Mouse (Mus musculus): ENCODE results near the gene Faap24. TPM values are rescaled to one million over a fixed set of nuclear protein-coding genes. Genes with fewer than 3 reads are reported as not detected.

Gene Faap24
- polyA plus RNA-seq, 1 experiment from 2014 or later: 24.2 TPM

Other genes starting within 250 kb of the Faap24 start
- 1.4 and 1.7 TPM in 2 replicates for gene Slc7a10, start 210.5 kb downstream of the Faap24 start, polyA plus RNA-seq (2016; fragmentation: Nextera tagmentation; extraction: Ambion mirVana)
- 23.2 and 24.6 TPM in 2 replicates for gene Lrp3, start 181.3 kb downstream of the Faap24 start, polyA plus RNA-seq (2016; fragmentation: Nextera tagmentation; extraction: Ambion mirVana)
- gene Gpatch1, start 78.4 kb downstream of the Faap24 start, polyA plus RNA-seq (2016; fragmentation: Nextera tagmentation; extraction: Ambion mirVana): 20.0 and 20.3 TPM in 2 replicates
- gene Rhpn2, start 62.7 kb downstream of the Faap24 start, polyA plus RNA-seq (2016; fragmentation: Nextera tagmentation; extraction: Ambion mirVana): 3.7 TPM in 2 replicates
- gene Cep89, start 199 bp upstream of the Faap24 start, polyA plus RNA-seq (2016; fragmentation: Nextera tagmentation; extraction: Ambion mirVana): 39.9 and 40.8 TPM in 2 replicates
- not detected in 2 replicates for gene Slc7a9, start 52.0 kb upstream of the Faap24 start, polyA plus RNA-seq (2016; fragmentation: Nextera tagmentation; extraction: Ambion mirVana)
- 0.29 and 0.53 TPM in 2 replicates for gene Tdrd12, start 140.9 kb upstream of the Faap24 start, polyA plus RNA-seq (2016; fragmentation: Nextera tagmentation; extraction: Ambion mirVana)
- gene Nudt19, start 159.5 kb upstream of the Faap24 start, polyA plus RNA-seq (2016; fragmentation: Nextera tagmentation; extraction: Ambion mirVana): 46.4 and 49.0 TPM in 2 replicates
- gene Rgs9bp, start 188.7 kb upstream of the Faap24 start, polyA plus RNA-seq (2016; fragmentation: Nextera tagmentation; extraction: Ambion mirVana): 0.09 and 0.18 TPM in 2 replicates
- gene Ankrd27, start 189.4 kb upstream of the Faap24 start, polyA plus RNA-seq (2016; fragmentation: Nextera tagmentation; extraction: Ambion mirVana): 25.1 and 25.5 TPM in 2 replicates